Mouse (Mus musculus) hematopoietic stem cell, adult 5-6 weeks (primary cell): ENCODE results near the gene Gapvd1. TPM values are rescaled to one million over a fixed set of nuclear protein-coding genes. Genes with fewer than 3 reads are reported as not detected.

Source experiments
- ATAC-seq, 2 experiments: fragments of 125-278 bp in 1 of 2; replicated peaks in 1 of 2; 2 replicates each; pipeline ENCODE4 v1.8.0; 2016 to 2017; ENCODE audit warnings: inconsistent platforms in 2 of 2, mild to moderate bottlenecking in 2 of 2, moderate number of reproducible peaks in 2 of 2, low read depth in 1 of 2, moderate TSS enrichment in 1 of 2; ENCODE audit not compliant: low FRiP score in 2 of 2, poor library complexity in 2 of 2, severe bottlenecking in 2 of 2, insufficient read depth in 1 of 2, low TSS enrichment in 1 of 2
- total RNA-seq: library from RNA; stranded (forward); fragments of 172-1452, 232-1000 nt; gene quantifications from 2 replicates; pipeline ENCODE4 v1.2.3, GENCODE M21; 2017

Gene Gapvd1
- total RNA-seq, 1 experiment from 2014 or later: 101 TPM

DNA sequence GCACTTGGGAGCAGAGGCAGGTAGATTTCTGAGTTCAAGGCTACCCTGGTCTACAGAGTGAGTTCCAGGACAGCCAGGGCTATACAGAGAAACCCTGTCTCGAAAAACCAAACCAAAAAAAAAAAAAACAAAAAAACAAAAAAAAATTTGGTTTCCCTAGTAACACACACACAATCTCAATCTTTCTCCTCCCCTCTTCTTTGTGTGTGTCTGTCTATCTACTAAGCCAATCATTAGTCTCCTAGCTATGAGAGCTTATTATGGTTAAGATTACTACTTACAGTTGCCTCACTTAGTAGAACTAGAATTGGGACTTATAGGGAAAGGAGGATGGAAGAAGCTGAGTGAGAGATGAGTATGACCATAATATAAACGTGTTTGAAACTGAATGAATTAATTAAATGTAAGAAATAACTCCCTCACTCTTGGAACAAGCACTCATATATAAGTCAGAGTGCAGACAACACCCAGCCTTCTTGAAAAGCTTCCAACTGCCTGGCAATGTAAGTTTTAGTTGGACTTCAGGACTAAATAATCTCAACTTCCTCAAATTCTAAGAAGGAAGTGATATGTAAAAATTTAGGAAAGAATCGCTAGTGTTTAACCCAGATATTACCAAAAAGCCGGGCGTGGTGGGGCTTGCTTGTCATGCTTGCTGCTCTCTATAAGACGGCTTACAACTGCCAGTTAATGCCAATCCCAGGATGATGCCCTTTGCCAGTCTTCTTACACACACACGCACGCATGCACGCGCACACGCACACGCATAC is 13.5 kb downstream of the Gapvd1 start:
- peak; percentile 27 to 47 for ATAC-seq

DNA sequence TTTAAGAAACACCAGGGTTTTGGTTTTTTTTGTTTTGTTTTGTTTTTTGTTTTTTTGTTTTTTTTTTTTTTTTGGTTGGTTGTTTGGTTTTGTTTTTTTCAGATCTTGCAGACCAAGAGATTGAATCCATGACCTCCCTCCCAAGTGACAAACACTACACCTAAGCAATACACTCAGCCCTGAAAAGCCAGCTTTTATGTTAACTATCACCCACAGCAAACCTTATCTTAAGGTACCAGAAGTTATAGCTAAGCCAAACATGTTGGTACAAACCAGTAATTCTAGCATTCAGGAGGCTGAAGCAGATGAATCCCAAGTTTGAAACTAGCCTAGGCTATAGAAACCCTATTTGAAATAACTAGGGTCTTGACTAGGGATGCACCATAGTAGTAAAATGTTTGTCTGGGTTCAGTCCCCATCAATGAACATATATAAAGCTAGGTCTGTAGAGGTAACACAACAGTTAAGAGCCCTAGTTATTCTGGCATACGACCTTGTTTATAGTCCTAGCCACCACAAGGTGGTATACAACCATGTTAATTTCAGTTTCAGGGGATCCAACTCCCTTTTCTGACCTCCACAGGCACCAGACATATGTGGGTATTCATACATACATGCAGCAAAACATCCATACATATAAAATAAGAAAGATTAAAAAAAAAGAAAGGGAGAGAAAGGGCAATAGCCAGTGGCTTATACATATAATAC is 15.2 kb downstream of the Gapvd1 start:
- no peak for ATAC-seq

DNA sequence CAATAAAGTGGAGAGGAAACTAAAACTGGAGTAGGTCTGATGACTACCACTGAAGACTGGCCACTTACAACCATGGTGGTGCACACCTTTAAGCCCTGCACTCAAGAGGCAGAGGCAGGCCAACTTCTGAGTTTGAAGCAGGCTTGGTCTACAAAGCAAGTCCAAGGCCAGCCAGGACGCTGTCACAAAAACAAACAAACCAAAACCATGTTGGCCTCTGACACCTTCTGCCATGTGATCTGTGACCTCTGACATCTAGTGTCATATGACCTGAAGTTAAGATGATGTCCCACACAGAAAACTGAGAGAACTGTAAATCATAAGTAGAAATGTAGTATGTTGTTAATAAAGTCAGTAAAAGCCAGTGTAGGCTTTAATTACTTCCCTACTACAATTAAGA is 17.1 kb downstream of the Gapvd1 start:
- ATAC-seq: no peak

DNA sequence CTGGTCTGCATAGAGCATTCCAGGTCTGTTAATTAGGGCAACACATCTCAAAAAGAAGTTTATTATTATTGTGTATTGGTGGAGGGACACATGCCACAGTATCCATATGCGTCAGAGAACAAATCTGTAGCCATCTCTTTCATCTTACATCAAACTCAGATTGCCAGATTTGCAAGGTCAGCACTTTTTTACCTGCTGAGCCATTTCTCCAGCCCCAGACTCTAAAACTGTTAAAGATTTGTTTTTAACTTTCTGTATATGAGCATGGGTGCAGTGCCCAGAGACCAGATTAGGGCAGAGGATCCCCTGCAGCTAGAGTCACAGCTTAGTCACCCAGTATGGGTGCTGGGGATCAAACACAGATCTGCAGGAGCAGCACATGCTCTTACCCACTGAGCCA is 18.4 kb downstream of the Gapvd1 start:
- ATAC-seq: no peak

DNA sequence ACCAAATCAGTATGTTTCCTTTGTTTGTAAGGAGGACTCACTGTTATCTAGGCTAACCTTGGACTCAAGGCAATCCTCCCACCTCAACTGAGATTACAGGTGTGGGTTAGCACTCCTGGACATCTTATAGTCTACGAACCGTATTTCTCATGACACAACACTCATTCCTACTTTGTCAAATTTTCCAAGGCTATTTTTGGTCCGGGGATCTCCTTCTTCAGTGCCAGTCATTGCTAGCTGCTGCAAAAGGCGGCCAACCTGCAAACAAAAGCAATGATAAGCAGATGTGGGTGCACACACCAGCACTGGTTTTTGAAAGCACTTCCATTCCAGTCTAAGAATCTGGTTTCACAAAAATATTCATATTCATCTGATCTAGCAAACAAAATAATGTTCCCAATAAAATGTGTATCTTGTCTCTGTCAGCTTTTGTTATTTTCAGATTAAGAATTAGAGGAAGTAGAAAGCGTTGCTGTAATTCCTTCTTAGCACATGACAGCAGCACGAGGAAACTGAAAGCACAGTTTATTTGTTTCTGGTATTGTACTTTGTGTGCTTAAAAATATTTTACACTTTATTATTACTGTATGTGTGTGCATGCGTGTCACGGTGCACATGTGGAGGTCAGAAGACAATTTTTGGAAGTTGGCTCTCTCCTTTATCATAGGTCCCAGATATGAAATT is 27.8 kb downstream of the Gapvd1 start:
- ATAC-seq: no peak

DNA sequence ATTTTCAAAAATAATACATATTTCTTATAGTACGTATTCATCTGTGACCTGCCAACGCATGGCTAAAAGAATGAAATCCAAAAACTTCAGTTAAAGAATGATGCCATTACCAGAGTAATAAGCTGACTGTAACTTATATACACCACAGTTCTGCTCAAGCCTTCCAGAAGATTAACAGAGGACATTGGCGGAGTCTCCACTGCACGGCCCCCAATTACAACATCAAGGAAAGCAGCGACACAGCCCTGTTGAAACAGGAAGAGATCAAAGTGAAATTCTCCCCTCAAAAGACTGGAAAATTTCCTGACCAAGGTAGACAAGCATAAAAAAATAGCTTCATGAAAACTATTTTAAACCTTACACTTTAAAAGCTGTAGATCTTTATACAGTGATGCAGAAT is 29.8 kb downstream of the Gapvd1 start:
- ATAC-seq: no peak; a peak in 1 of 4 replicates

DNA sequence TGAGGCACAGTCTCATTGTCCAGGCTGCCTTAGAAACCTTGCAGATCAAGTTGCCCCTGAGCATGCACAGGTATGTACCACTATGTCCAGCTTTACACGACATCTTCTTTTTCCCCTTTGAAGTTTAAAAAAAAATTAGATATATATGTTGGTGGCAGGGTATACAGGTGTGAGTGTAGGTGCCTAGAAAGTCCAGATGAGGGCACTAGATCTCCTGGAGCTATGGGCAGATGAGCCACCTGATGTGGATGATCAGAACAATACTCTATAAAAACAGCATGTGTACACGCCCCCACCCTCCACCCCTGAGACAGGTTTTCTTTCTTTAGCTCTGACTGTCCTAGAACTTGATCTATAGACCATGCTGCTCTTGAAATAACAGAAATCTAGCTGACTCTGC is 36.8 kb downstream of the Gapvd1 start:
- ATAC-seq: no peak

DNA sequence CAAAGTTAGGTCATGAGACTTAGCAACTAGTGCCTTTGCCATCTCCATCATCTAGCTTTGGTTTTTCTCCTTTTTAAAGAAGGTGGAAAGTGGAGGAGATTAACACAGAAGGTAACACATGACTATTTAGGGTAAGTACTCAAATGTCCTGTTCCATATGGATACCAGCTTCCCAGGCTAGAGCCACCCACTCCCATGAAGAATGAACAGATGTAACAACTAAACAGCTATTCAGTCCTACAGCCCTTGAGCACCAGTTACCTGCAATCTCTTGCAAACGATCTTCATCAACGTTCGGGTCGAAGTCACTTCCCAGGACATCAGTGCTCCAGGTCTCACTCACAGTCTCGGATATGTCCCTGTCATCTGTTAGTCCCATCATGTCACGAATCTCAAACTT is 43.1 kb downstream of the Gapvd1 start:
- ATAC-seq: no peak

DNA sequence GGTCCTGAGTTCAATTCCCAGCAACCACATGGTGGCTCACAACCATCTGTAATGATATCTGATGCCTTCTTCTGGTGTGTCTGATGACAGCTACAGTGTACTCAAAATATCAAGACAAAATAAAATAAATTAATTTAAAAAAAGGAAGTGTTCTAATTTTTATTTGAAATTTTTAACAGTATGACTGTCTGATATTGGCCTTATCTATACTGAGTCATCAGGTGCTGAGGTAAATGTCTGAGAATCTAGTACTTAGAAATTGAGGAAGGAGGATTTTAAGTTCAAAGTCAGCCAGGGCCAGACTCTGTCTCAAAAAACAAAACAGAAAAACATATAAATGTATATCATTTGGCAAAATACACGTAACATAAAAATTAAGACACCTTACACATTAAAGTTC is 46.4 kb downstream of the Gapvd1 start:
- no peak for ATAC-seq

DNA sequence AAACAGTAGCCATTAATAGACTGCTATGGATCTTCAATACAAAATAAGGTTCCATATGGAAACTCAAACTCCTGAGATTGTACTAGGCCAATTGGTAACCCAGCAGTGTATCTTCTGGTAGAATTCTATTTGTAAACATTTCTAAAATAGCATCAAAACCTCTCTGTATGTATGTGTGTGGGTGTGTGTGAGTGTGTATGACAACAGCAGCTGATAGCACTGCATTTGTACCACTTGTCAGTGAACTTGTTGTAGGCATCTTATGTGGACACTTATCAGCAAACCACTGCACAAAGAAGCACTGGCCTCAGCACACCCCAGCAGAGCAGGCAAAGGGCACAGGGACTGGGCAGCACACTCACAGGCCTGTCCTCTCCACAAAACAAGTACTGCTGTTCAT is 58.4 kb downstream of the Gapvd1 start:
- ATAC-seq: no peak

DNA sequence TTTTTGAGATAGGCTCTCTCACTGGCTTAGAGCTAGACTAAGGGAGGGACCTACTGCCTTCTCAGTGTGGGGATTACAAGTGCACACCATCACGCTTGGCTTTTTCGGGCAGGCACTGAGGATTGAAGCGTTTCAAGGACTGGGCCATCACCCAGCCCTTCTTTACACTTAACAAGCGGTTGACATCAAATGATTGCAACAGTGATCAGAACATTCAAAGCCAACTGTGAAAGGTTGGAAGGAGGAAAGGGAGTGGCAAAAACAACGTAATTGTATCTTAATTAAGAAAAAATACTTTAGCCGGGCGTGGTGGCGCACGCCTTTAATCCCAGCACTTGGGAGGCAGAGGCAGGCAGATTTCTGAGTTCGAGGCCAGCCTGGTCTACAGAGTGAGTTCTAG is 62.2 kb downstream of the Gapvd1 start:
- no peak for ATAC-seq

DNA sequence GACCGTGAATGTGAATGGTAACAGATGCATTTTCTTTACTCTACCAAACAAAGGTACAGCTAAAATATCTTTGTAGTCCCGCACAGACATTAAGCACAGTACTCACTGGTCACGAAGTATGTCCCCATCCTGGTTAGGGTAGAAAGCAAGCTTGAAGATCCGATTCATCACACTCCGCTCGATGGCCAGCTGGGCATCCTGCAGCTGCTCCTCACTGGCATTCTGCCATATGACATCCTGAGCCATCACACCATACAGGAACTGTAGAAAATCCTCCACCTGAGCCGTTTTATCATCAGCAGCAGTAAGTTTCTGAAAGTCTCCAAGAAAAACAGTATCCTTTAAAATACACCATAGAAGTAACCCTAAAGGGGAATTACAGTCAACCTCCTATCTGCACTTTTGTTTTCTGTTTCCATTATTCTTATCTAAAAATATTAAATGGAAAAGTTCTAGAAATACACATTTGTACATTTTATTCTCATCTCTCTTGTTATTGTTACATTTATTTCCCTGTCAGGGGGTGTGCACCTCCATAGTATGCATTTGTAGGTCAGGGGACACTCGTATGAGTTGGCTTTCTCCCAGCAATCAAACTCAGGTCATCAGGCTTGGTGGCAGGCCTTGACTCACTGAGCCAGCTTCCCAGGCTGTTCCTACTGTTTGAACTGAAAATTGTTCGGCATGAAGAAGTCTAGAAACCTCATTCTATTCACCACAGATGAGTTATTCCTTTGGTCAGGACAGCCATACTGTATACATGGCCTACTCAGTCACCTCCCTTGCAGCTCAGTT is 70.8 kb downstream of the Gapvd1 start:
- ATAC-seq: no peak

DNA sequence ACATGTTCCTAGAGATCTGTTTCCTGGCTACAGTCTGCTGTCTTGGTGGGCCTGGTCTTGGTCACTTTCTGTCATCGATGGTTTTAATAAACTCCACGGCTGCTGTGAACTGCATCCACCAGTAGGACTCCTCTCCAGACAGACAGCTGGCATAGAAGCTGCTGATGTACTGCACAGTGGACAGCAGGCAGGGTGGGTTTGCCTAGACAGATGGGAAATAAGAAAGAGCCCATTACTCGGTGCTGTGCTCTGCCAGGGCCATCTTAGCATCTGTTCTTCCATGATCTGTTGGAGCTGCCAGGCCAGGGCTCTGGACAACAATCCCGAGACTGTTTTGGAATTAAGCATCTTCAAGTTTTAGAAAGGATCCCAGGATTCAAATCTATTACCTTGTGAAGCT is 77.1 kb downstream of the Gapvd1 start:
- ATAC-seq: no peak

DNA sequence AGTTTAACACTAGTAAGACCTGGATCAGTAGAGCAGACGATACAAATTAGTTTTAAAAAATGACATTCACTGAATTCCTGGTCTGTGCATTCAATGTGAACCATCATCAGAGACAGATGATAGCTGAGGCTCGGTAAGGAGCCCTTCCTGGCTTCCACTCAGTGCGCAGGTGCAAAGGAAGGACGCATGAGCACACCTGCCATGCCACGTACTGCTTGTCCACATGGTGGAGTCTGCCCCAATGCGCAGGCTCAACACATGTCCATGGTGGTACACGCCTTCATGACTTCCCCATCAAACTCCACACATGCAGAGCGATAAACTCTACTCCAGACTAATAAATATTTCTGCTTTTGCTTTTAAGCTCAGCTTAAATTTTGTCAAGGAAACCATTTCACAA is 78.0 kb downstream of the Gapvd1 start:
- no peak for ATAC-seq

DNA sequence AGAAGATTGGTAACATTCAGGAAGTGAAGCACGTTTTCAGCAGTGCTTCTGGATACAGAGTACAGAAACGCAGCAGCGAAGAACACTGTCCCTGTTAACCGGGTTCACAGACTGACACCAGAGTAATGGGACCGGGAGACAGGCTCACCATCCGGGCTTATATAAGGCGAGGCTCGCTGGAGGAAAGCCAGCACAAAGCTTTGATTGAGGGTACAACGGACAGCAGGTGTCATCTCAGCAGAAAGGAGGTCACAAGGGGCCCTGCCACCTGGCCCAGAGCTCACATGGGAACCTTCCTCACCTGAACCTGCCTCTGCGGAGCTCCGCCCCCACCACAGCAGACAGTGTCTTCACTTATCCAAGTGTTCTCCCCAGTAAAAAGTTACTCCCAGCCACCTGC is 81.2 kb downstream of the Gapvd1 start:
- no peak for ATAC-seq

DNA sequence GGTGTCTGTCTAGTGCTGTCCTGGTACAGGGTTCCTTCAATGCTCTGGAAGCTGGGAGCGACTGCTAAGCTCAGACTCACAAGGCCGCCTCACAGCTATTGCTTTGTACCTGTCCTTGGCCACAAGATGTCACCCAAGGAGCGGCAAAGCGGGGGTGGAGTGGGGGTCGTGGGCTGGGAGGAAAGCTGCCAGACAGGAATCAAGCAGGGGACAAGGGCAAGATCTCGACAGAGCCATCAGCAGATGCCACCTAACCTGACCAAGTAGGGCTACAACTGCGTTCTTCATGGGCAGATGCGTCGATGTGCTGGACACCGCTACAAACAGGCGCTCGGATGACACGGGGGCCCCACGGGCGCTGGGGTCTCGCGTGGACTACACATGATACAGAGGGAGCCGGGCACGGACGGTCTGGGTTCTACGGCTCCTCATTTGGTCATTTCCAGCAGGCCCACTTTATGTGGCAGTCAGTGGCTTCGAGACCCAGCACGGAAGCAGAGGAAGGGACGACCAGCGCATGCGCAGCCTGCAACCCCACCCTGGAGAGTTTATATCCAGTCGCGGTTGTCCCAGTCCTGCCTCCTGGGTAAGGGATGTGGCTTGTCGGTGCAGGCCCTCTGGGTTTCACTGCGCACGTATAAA is 83.5 kb downstream of the Gapvd1 start:
- ATAC-seq: peak; percentile 61 to 62

DNA sequence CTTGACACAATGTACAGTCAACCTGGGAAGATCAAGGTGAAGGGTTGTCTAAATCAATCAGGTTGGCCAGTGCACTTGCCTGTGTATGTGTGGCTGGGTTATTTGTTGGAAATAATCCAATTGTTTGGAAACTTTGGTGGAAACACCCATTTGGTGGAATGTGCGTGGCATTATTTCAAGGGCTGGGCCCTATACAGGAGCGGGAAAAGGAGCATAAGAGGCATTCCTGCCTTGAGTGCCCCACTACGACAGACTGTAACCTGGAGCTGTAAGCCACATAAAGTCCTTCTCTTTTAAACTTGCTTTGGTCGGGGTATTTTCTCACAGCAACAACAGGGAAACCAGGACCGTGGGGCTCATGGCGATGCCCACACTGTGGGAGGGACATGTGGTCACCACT is 84.6 kb downstream of the Gapvd1 start:
- ATAC-seq: no peak
